Mouse (Mus musculus) heart, embryonic 16.5 days (tissue): ENCODE data around the gene Crlf1. TPM values are rescaled to one million over a fixed set of nuclear protein-coding genes. Genes with fewer than 3 reads are reported as not detected.

ENCODE experiments used
- ATAC-seq: fragments of 200-750 bp; cut with Nextera tagmentation; replicated peaks from 2 replicates; pipeline ENCODE4 v1.8.0; 2017; ENCODE audit warnings: moderate number of reproducible peaks; ENCODE audit not compliant: insufficient read depth, low FRiP score; ENCODE audit errors: extremely low read depth
- H3K27ac ChIP-seq: fragments of 300-500 bp; sonication (generic); 2 replicates; pipeline ENCODE4 v1.5.1; 2014; ENCODE audit warnings: mild to moderate bottlenecking, low read length, control low read depth, moderate library complexity
- H3K27me3 ChIP-seq: fragments of 300-500 bp; sonication (generic); 2 replicates; pipeline ENCODE4 v1.6.1; 2014; ENCODE audit warnings: low read length, mixed read lengths; ENCODE audit not compliant: control insufficient read depth, insufficient read depth
- H3K36me3 ChIP-seq: fragments of 300-500 bp; sonication (generic); 2 replicates; pipeline ENCODE4 v1.6.1; 2014; ENCODE audit not compliant: control insufficient read depth, insufficient read depth
- H3K4me1 ChIP-seq: fragments of 300-500 bp; sonication (generic); 2 replicates; pipeline ENCODE4 v1.6.1; 2014; ENCODE audit warnings: low read length, mixed read lengths; ENCODE audit not compliant: control insufficient read depth, insufficient read depth
- H3K4me2 ChIP-seq: fragments of 300-500 bp; sonication (generic); 2 replicates; pipeline ENCODE4 v1.6.1; 2014; ENCODE audit warnings: low read depth, mild to moderate bottlenecking, control low read depth, low read length
- H3K4me3 ChIP-seq: fragments of 300-500 bp; sonication (generic); 2 replicates; pipeline ENCODE4 v1.5.1; 2014; ENCODE audit warnings: mild to moderate bottlenecking, control low read depth, low read length
- H3K9ac ChIP-seq: fragments of 300-500 bp; sonication (generic); 2 replicates; pipeline ENCODE4 v1.6.1; 2014; ENCODE audit warnings: low read length, control low read depth
- H3K9me3 ChIP-seq: fragments of 300-500 bp; sonication (generic); replicated peaks from 2 replicates; pipeline ENCODE4 v1.6.1; 2016; ENCODE audit warnings: low read length; ENCODE audit not compliant: control insufficient read depth
- WGBS: fragments of 180-500 bp; shearing (Covaris S2); extraction: QIAGEN DNeasy Blood & Tissue Kit; methylation state at CpG from one replicate; pipeline ENCODE4 v1.1.7; 2014; 5-methylcytosine and 5-hydroxymethylcytosine counted together
- polyA plus RNA-seq: library from polyadenylated mRNA; unstranded; fragments of >200 nt; fragmentation: Nextera tagmentation; extraction: Ambion mirVana; gene quantifications from 2 replicates; pipeline ENCODE4 v1.2.1, GENCODE M21; 2015

Gene Crlf1
- polyA plus RNA-seq = 3.2 and 17.8 TPM in 2 replicates

GRCm38 (mm10) chr8:70492664-70493640 lies at the start of gene Crlf1:
Crlf1 (plus strand) TSS chr8:70493158.
- no peak; the same call in 1 of the 2 replicates for ATAC-seq
- no peaks in the 10 kb centered on the region for H3K36me3 ChIP-seq
- H3K4me2 ChIP-seq = peak within 1 kb of the TSS; percentile 71
- H3K9me3 ChIP-seq = no peaks in the 10 kb centered on the region
- 1% methylated on average over 73 of the region's 93 CpGs for whole genome bisulfite sequencing
- no peak within 1 kb of the TSS for H3K27ac ChIP-seq
- H3K9ac ChIP-seq = peak within 1 kb of the TSS; percentile 51
- peak within 1 kb of the TSS; percentile 52 for H3K4me3 ChIP-seq
- H3K27me3 ChIP-seq = peaks cover 95% of the 10 kb centered on the region
- peaks cover 32% of the 10 kb centered on the region for H3K4me1 ChIP-seq

- H3K27me3 ChIP-seq = no peaks in the 10 kb centered on the region
- H3K9ac ChIP-seq = no peak overlapping the region
- no peak overlapping the region for H3K4me2 ChIP-seq
- no peaks in the 10 kb centered on the region for H3K9me3 ChIP-seq
- 79% methylated on average over 4 of the region's 4 CpGs for WGBS
- no peak overlapping the region for H3K4me3 ChIP-seq
- no peak overlapping the region for H3K27ac ChIP-seq
- no peaks in the 10 kb centered on the region for H3K36me3 ChIP-seq
- H3K4me1 ChIP-seq = peaks cover 20% of the 10 kb centered on the region
- no peak for ATAC-seq
Measured at GRCm38 (mm10) chr8:70443326-70443725, 49.6 kb upstream of the Crlf1 start.

- Histone ChIP-seq H3K9me3 (no peaks in the 10 kb centered on the region), H3K27me3 (no peaks in the 10 kb centered on the region), H3K27ac (no peak overlapping the region), H3K4me2 (no peak overlapping the region), H3K4me3 (no peak overlapping the region), H3K4me1 (peaks cover 9% of the 10 kb centered on the region), H3K36me3 (no peaks in the 10 kb centered on the region), H3K9ac (no peak overlapping the region)
- WGBS = 80% methylated on average over 1 of the region's 1 CpGs
- no peak for ATAC-seq
Measured at GRCm38 (mm10) chr8:70445988-70446387, 47.0 kb upstream of the Crlf1 start.

GRCm38 (mm10) chr8:70447639-70448420 lies 45.1 kb upstream of the Crlf1 start:
- 0 out of 2 replicates have a peak, but pooled peaks have one; percentile 26 for ATAC-seq
- Histone ChIP-seq H3K27me3 (no peaks in the 10 kb centered on the region), H3K9ac (peak overlapping the region; percentile 16; the same call in 1 of the 2 replicates)

GRCm38 (mm10) chr8:70452196-70452966 lies 40.6 kb upstream of the Crlf1 start:
- Histone ChIP-seq H3K9me3 (no peaks in the 10 kb centered on the region), H3K27me3 (no peaks in the 10 kb centered on the region), H3K4me3 (no peak overlapping the region), H3K4me1 (peaks cover 28% of the 10 kb centered on the region), H3K9ac (no peak overlapping the region), H3K4me2 (peak overlapping the region; percentile 0; the same call in 1 of the 2 replicates), H3K36me3 (0 out of 2 replicates have a peak, but pooled peaks cover 3% of the 10 kb centered on the region), H3K27ac (no peak overlapping the region)
- 0 out of 2 replicates have a peak, but pooled peaks have one; percentile 7 for ATAC-seq
- 45% methylated on average over 52 of the region's 52 CpGs for WGBS

More at GRCm38 (mm10) chr8:70447639-70448420, 45.1 kb upstream of the Crlf1 start:
- Histone ChIP-seq H3K36me3 (0 out of 2 replicates have a peak, but pooled peaks cover 3% of the 10 kb centered on the region), H3K4me2 (no peak overlapping the region), H3K9me3 (no peaks in the 10 kb centered on the region), H3K27ac (peak overlapping the region; percentile 4; the same call in 1 of the 2 replicates), H3K4me3 (no peak overlapping the region), H3K4me1 (peaks cover 12% of the 10 kb centered on the region)
- 48% methylated on average over 19 of the region's 19 CpGs for WGBS

GRCm38 (mm10) chr8:70453852-70454251 lies 39.1 kb upstream of the Crlf1 start:
- ATAC-seq = 0 out of 2 replicates have a peak, but pooled peaks have one; percentile 5
- Histone ChIP-seq H3K4me1 (peaks cover 18% of the 10 kb centered on the region), H3K36me3 (0 out of 2 replicates have a peak, but pooled peaks cover 3% of the 10 kb centered on the region), H3K27me3 (no peaks in the 10 kb centered on the region), H3K9ac (peak overlapping the region; percentile 56), H3K4me2 (no peak overlapping the region), H3K4me3 (no peak overlapping the region), H3K9me3 (no peaks in the 10 kb centered on the region), H3K27ac (peak overlapping the region; percentile 80)
- 42% methylated on average over 5 of the region's 5 CpGs for WGBS

- ATAC-seq = no peak
- no peak overlapping the region for H3K4me2 ChIP-seq
- no peak overlapping the region for H3K4me3 ChIP-seq
- H3K27ac ChIP-seq = no peak overlapping the region
- 0 out of 2 replicates have a peak, but pooled peaks cover 3% of the 10 kb centered on the region for H3K36me3 ChIP-seq
- H3K27me3 ChIP-seq = no peaks in the 10 kb centered on the region
- H3K9ac ChIP-seq = no peak overlapping the region
- peaks cover 34% of the 10 kb centered on the region for H3K4me1 ChIP-seq
- H3K9me3 ChIP-seq = no peaks in the 10 kb centered on the region
- WGBS = 87% methylated on average over 1 of the region's 1 CpGs
Measured at GRCm38 (mm10) chr8:70456996-70457395, 36.0 kb upstream of the Crlf1 start.

- no peak for ATAC-seq
- WGBS = 81% methylated on average over 6 of the region's 6 CpGs
- H3K4me3 ChIP-seq = no peak overlapping the region
- peaks cover 32% of the 10 kb centered on the region for H3K4me1 ChIP-seq
- no peak overlapping the region for H3K27ac ChIP-seq
- no peak overlapping the region for H3K4me2 ChIP-seq
- no peaks in the 10 kb centered on the region for H3K9me3 ChIP-seq
- H3K9ac ChIP-seq = no peak overlapping the region
- no peaks in the 10 kb centered on the region for H3K27me3 ChIP-seq
- H3K36me3 ChIP-seq = no peaks in the 10 kb centered on the region
Measured at GRCm38 (mm10) chr8:70457882-70458281, 35.1 kb upstream of the Crlf1 start.
